Mouse (Mus musculus) granulocyte monocyte progenitor cell, adult 5-6 weeks (primary cell): ENCODE measurements around the gene Dram1. TPM values are rescaled to one million over a fixed set of nuclear protein-coding genes. Genes with fewer than 3 reads are reported as not detected.

Experiments
- ATAC-seq: replicated peaks from 2 replicates; pipeline ENCODE4 v1.8.0; 2016; ENCODE audit warnings: mild to moderate bottlenecking, moderate TSS enrichment, inconsistent platforms; ENCODE audit not compliant: poor library complexity, severe bottlenecking
- total RNA-seq, 2 experiments: library from RNA; stranded (forward) in 1 of 2; stranded (reverse) in 1 of 2; fragments of 200-712, 200-1000 nt in 1 of 2; fragments of >200 nt in 1 of 2; fragmentation: Nextera tagmentation in 1 of 2; gene quantifications; 2 replicates each; pipeline ENCODE4 v1.2.3; 2014 to 2017

Gene Dram1
- total RNA-seq (2014; fragmentation: Nextera tagmentation) (21.7 and 34.6 TPM in 2 replicates), total RNA-seq (2017) (24.8 and 33.2 TPM in 2 replicates)

GRCm38 (mm10) chr10:88379013-88379885, at the start of gene Dram1, which contains the start of gene Gnptab:
Dram1 (minus strand) TSS chr10:88379080.
Gnptab (plus strand) TSS chr10:88379132.
- ATAC-seq: peak; percentile 72

GRCm38 (mm10) chr10:88427998-88428397, 49.1 kb upstream of the Dram1 start:
- ATAC-seq: no peak

DNA sequence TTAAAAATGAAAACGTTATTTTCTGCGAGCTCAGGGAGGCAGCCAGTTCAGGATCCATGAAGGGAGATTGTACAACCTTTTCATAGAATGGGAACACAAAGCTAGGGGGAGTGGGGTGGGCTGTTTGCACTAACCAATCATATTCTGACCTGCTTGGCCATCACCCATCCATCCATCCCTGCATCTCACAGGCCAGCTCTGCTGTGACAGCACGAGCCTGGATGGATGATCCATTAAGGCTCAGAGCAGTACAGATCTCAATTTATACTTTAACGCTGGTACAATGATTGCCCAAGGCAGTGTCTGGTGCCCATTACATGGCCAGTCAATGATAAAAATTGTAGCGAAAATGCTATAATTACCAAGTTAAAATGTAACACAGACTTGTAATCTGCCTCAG, 48.0 kb upstream of the Dram1 start:
- no peak for ATAC-seq

DNA sequence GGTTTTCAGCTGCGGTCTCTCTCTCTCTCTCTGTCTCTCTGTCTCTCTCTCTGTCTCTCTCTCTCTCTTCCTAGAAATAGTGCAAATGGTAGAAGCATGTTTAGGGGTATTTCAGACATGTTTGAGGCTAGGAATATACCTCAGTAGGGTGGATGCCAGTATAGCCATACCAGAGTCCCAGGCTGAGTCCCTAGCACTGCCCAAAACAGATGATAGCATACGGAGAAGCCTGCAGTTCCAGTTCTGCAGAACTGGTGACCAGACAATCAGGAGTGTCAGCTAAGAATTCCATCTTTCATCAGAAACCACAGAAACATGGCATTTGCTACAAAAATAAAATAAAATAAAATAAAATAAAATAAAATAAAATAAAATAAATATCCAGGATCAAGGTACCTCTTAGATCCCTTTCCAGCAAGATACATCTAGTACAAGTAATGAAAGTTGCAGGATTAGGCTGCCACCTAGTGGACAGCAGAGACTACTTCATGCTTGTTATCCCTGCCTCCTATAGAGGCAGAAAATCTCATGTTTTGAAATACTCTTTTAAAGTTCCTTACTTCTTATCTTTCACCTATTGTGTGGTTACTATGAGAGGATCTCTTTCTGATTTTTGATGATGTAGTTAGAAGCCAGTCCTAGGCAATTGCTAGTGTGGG, 47.4 kb upstream of the Dram1 start:
- peak; percentile 73 for ATAC-seq

GRCm38 (mm10) chr10:88420655-88421435, 42.0 kb upstream of the Dram1 start:
- ATAC-seq: peak; percentile 54

- ATAC-seq: peak; percentile 17
Observed at GRCm38 (mm10) chr10:88420141-88420541, 41.3 kb upstream of the Dram1 start.

DNA sequence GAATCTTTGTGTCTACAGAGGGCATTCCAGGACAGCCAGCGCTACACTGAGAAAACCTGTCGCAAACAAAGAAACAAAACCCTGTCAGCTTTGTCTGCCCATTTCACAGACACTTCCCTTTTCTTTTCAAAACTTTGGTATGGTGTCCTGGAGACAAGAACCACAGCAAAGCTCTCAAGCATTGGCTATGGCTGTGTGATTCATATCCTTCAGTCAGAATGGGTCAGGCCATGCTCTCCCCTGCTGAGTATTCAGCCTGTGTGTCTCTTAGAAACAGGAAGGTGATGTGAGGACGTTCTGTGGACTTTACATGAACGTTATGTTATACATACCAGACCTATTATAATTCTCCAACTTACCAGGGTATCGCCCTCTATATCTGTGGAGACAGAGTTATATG, 38.8 kb upstream of the Dram1 start:
- peak; percentile 81 for ATAC-seq

DNA sequence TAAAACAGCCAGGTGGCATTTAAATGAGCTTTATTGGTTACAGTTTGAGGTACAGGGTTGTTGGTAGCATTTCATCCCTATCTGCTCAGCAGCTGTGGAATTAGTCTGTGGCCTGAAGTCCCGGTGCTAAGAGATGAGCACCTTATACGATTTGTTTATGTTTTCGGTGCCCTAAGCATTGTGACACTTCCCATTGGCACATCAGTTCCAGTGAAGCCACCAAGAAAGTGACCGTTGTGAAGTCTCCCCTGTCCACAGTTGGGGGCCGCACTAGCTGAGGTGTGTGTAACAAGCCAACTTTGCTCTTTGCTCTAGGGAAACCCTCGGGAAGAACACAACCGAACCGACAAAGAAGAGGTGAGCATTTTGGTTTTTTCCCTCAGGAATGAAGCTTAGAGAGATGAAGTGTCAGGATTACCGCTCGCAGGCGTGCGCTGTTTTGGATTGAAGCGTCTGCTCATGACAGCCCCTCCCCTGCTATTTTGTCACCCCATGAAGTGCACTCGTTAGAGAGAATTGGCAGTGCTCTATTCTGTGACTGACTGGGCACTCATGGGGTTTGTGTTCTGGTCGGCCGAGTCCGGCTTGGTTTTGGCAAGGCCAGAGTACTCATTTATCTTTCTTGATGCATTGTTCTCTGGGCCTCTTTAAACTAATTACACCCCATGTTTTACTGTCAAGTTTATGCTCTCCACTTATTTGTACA, 33.6 kb upstream of the Dram1 start:
- ATAC-seq: peak; percentile 36

- ATAC-seq: peak; percentile 46
Observed at GRCm38 (mm10) chr10:88409751-88410150, 30.9 kb upstream of the Dram1 start.

GRCm38 (mm10) chr10:88407875-88408631, 29.2 kb upstream of the Dram1 start:
- no peak for ATAC-seq

DNA sequence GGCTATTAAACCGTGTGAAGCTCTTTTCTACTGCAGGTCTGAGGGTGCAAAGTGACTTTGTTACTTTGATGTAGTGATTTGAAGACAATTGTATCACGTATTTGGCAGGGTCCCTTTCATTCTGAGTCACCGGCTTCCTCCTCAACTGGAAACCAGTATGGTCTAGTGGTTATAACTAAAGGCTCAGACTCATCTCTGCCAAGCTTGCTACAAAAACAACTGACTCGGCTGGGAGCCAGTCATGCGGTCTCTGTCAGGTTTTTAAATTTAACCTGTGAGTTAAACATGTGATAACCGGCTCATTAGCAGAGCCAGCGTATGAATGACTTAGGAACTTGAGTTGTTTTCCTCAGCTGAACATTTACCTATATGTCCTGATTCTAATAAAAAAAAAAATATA, 26.9 kb upstream of the Dram1 start:
- ATAC-seq: no peak

DNA sequence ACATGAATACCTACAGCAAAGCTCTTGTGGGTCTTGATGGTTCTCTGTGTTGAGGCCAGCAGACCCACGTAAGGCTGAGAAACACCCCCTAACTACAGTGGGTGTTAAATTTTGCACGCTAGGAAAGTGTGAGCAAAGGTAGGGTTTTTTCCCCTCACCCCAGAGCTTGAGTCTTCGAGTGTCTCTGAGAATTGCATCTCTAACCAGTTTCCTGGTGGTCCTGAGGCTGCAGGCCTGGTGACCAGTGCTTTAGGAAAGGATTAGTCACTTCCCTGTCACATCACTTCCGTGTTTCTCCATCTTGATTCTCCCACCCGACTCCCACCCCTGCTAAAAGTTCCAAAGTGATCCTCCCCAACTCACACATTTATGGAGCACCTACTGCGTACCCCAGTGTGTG, 25.3 kb upstream of the Dram1 start:
- ATAC-seq: 0 out of 2 replicates have a peak, but pooled peaks have one; percentile 24

DNA sequence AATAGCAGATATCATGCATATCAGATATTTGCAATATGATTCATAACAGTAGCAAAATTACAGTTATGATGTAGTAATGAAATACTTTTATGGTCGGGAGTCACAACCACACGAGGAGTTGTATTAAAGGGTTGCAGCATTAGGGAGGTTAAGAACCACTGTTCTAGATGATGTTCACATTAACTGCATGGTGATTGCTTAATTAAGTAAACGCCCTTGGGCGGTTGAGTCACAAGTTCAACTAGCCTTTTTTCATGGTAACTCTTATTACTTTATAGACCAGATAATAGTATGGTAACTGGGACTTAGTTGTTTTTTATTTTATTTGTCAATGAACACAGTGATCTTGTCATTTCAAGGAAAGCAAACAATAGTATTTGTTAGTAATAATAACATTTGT, 24.1 kb upstream of the Dram1 start:
- peak; percentile 38 for ATAC-seq

GRCm38 (mm10) chr10:88399271-88399670, 20.4 kb upstream of the Dram1 start:
- peak; percentile 80 for ATAC-seq

DNA sequence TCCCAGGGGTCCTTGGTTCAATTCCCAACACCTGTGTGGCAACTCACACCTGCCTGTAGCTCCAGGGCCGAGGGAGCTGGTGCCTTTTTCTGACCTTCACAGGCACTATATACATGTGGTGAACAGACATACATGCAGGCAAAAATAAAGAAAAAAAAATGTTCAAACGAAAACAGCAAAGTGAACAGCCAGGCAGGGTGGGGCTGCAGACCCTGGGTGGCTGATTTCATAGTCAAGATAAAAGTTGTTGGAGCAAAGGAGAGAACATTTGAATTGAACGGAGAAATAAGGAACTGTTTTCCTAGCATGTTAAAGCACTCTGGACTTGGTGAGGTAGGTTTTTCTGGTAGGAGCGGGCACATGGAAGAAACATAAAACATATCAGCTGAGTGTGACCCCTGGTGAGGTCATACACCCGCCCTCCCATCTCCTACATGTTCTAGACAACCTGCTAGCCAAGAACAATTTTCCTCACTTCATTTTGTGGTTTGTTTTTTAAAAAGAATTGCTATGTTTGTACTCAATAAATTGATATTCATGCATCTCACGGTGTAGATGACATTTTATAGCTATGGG, 19.9 kb upstream of the Dram1 start:
- no peak for ATAC-seq

GRCm38 (mm10) chr10:88392181-88392847, 13.4 kb upstream of the Dram1 start:
- ATAC-seq: no peak

GRCm38 (mm10) chr10:88391495-88391894, 12.6 kb upstream of the Dram1 start:
- ATAC-seq: no peak

DNA sequence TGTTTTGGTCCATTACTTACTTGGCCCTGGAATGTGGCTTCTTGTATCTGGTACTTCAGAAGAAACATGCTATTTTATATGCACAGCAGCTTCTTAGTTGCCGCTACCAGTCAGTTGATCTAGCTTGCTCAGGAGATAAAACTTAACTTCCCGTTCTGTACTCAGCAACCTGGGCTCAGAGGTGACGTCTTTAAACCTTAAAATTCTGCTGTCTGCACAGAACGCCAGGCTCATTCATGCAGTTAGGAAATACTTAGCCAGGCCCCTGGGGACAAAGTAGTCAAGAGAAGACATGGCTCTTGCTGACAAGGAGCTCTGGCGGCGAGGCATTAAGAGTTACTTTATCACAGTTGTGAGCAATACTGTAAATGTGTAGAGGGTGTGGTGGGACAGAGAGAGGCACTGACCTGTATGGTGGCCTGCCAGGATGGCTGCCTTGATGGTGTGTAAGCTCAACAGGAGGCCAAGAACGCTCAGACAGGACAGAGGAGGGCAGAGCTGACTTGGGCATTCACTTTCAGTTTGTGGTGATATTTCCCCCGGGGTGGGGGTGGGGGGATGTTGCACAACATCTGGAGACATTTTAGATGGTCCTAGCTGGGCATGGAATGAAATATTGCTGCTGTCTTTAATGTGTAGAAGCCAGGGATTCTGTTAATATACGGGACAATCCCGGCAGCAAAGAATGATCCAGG, 11.4 kb upstream of the Dram1 start:
- peak; percentile 68 for ATAC-seq
